Mouse (Mus musculus): ENCODE measurements around the gene Ndufa6.
"Not testable (repeated sequence)": the region's sequence is repeated elsewhere in the genome, so short reads cannot be mapped to it uniquely, and the experiment has no call there.

Ndufa6 gene

DNA sequence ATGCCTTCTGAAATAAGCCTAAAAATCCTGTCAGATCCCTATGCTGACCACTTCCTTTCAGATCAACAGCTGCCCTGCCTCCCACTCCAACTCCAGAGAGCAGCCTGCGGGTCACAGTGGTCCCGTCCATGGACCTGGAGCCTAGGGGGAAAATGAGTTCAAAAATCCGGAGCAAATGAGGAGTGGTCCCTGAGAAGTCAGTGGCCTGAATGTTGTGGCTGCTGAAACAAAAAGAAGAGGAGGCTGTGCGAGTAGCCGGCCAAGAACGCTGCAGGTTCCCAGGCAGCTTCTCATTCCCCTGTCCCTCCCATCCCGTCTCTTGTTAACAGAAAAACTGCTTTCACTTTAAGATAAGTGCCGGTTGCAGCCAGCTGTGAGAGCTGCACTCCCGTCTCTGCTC lies 10.4 kb upstream of the Ndufa6 start:
- DNase-seq, result not testable (repeated sequence)

DNA sequence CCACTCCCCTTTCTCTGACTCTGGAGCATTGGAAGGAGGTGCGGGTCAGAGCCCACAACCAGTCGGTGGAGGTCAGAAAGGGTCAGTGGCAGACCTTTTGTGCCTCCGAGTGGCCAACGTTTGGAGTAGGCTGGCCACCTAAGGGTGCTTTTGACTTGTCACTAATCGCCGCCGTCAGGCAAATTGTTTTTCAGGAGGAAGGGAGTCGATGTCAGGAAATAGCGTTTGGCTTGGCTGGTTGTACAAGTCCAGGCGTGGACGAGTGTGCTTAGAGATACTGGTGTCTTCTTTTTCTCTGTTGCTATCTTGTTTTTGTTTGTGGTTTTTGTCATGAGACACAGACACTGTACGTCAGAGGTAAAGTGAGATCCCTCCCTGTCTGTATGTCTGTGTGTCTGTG lies 9.7 kb upstream of the Ndufa6 start:
- DNase-seq, result not testable (repeated sequence)

GRCm38 (mm10) chr15:82362234-82362633 lies 8.1 kb upstream of the Ndufa6 start:
- DNase-seq, result no peak

- peak; percentile 50 for DNase-seq
Observed at GRCm38 (mm10) chr15:82361459-82362018, 7.4 kb upstream of the Ndufa6 start.

DNA sequence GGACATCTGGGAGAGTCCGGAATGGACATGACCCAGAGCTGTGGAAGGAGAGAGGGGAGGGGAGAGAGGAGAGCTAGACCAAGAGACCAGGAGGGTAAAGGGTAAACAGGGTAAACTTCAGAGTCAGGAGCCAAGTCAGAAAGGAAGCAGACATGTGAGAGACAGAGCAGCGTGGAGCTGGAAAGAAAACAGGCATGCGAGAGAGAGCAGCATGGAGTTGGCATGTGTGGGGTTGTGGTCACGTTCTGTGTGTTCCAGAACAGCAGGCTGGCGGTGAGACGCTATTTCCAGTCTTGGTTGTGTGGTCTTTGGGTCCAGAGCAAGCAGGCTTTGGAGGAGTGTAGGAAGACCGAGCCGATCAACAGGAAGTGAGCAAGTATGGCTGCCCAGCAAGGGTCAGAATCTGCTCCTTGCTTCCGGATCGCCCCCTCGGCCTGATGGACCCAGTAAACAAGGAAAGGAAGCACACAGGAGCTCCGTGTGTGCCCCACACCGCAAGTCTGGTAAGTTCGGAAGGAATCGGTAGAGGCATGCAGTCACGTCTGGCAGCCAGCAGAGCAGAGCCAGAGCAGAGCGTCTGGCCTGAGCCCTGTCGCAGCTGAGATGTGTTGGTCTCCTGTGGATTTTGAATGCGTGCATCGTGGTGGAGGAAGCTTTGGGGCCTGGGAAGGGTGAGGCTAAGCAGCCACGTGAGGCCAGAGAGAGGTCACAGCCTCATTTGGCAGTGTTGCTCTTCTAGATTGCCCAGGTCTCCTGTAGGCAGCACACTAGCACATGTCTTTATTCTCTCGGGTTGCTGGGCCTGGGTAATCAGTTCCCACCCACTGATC lies 4.5 kb upstream of the Ndufa6 start:
- DNase-seq, result no peak

GRCm38 (mm10) chr15:82353745-82354113 lies 393 bp downstream of the Ndufa6 start:
- no peak for DNase-seq

DNA sequence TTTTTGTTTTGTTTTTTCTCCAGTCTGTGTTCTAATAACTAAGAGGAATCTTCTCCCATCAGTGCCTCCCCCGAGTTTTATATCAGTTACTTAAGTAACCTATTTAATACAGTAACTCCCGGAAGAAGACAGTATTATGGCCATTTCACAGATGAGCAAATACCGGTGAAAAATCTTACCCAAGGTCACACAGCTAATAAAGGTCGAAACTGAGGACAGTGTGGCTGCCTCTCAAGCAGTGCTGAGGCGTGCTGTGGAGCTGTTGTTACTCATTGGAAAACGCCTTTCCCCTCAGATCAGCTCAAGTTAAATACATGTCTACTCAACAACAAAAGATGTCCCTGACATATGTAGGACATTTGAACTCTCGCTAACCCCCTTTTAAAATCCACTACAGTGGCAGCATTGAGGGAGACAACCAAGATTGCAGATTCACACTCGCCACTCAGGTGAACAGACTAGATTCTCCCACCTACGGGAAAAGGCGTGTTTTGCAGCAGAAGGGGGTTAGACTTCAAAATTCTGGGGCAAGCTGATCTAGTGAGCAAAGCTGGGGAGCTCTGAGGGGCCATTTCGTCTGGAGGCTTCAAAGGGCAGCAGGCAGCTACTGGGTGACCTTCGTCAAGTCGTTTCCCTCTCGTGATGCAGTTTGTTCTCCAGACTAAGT lies 911 bp downstream of the Ndufa6 start:
- peak; percentile 33 for DNase-seq

- DNase-seq, result no peak
Observed at GRCm38 (mm10) chr15:82351480-82351879, 2.6 kb downstream of the Ndufa6 start.

DNA sequence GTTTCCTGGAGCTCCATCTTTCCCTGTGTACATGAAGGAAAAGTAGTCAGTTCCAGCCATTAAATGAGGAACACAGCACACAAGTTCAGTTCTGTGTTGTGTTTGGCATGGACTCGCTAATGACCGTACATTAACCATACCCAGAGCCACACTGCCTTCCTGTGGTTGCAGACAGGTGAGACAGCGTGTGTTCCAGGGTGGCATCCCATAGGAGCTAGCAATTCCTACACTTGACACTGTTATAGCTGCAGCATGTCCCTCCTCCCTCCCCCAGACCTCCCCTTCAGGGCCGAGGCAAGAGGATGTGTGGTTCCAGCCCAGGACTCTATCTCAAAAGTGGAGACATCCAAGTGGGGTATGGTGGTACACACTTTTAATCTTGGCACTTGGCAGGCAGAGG lies 3.8 kb downstream of the Ndufa6 start:
- no peak for DNase-seq

- peak; percentile 1 for DNase-seq
Observed at GRCm38 (mm10) chr15:82348999-82349341, 5.2 kb downstream of the Ndufa6 start.

- peak; percentile 2 for DNase-seq
Observed at GRCm38 (mm10) chr15:82348258-82348998, 5.7 kb downstream of the Ndufa6 start.

DNA sequence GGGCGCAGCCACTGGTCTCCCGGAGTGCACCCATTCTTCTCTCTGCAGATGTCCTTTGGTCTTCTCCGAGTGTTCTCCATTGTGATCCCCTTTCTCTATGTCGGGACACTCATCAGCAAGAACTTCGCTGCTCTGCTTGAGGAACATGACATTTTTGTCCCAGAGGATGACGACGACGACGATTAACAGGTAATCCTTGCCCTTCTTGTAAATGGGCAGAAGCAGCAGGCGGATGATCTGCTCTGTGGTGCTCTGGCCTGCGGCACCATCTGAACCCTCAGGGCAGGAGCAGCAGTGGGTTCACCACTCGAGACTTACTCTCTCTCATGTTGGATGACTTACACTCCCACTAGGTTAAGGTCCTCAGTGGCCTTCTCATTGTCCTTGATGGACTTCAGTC lies 6.3 kb downstream of the Ndufa6 start:
- no peak for DNase-seq

DNA sequence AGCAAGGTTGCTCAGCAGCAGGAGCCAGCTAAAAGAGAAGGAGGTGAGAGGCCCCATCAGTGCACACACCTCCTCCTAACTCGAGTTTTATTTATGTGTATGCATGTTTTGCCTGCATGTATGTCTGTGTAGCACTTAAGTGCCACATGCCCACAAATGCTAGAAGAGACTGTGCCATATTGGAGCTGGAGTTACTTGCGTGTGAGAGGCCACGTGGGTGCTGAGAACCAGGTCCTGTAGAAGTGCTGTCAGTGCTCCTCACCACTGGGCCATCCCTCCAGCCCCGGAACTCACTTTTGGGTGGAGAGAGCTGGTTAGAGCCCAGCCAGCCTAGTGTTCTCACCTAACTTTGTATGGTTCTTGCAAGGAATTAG lies 6.8 kb downstream of the Ndufa6 start:
- DNase-seq, result no peak

GRCm38 (mm10) chr15:82346580-82347302 lies 7.4 kb downstream of the Ndufa6 start:
- no peak for DNase-seq

DNA sequence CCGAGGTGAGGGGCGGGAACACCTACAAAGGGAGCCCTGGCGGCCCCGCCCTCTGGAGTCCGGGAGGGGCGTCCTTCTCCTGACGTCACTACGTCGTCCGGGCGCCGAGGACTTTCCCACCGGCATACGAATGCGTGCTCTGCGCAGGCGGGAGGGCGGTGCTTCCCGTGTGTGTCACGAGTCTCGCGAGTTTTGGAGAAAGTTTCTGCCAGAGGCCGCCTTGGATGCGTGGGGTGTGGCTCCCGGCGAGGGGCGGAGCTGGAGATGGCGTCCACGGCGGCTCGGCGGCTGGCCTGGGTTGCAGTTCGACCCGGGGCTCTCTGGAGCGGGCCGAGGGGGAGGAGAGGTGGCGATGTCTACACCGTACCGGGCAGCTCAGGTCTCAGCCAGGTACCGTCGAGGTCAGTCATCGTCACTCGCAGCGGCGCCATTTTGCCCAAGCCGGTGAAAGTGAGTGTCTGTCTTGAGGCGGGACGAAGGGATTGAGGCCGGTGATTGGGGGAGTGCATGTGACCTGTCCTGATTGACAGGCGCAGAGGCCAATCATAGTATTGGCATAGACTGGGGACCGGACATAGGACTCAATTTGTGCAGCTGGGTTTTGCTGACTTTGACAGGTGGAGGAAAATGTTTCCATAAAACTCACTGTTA lies 8.2 kb downstream of the Ndufa6 start:
- DNase-seq, result peak; percentile 98

DNA sequence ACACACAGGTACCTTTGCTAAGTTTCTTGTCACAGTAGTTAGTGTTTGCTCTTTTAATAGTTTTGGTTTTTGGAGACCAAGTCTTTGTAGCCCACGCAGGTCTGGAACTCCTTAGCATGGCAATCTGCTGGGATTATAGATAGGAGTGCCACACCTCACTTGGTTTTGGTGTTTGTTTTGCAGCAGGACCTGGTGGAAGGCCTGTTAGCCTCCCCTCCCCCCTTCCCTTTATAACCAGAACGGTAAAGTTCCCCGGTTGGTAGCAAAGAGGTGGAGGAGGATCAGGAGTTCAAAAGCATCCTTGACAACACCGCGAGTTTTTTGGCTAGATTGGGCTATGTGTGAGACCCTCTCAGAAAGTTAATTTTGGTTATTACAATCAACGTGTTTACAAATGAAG lies 9.2 kb downstream of the Ndufa6 start:
- DNase-seq, result no peak

DNA sequence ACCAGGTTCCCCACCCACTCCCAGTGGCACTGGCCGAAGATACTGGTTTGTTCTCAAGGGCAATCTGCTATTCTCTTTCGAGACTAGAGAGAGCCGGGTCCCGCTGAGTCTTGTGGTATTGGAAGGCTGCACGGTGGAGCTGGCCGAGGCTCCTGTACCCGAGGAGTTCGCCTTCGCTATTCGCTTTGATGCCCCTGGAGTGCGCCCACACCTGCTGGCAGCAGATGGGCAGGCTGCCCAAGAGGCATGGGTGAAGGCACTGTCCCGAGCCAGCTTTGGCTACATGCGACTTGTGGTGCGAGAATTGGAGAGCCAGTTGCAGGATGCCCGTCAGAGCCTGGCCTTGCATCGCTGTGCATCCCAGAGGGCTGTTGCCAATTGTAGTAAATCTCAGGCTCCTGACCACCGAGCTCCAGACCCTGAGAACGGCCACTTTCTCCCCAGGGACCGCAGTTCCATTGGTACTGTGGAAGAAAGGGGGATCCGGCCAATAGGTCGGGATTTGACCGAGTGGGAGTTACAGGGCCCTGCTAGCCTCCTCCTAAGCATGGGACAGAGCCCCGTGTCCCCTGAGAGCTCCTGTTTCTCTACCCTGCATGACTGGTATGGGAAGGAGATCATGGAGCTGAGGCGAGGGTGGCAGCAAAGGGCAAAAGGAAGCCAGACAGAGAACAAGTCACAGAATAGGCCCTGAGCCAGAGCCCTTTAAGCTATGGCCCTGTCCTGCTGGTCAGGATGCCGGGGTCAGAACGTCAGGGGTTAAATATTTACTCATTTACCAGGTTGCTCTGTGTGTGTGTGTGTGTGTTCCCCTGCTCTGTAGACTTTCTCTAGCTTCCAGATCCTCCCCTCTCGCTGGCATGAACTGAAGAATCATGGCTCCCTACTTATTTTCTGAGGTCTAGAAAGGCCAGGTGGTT lies 10.5 kb downstream of the Ndufa6 start:
- DNase-seq, result no peak

- DNase-seq, result no peak
Observed at GRCm38 (mm10) chr15:82342543-82342935, 11.6 kb downstream of the Ndufa6 start.

GRCm38 (mm10) chr15:82341675-82342542 lies 12.2 kb downstream of the Ndufa6 start:
- DNase-seq, result peak; percentile 31

GRCm38 (mm10) chr15:82341036-82341501 lies 13.1 kb downstream of the Ndufa6 start:
- DNase-seq, result peak; percentile 41

Measured in thymus, postnatal 14 days (tissue).